ENCODE assay signal across 7 mouse cellular contexts in genomic region chr2:75959850-75960365, GRCm38 (mm10). TPM values are rescaled to one million over a fixed set of nuclear protein-coding genes. Genes with fewer than 3 reads are reported as not detected.
A peak's percentile ranks its signal among the peaks of the same experiment; 100 is the strongest.
DNase-seq lines count a peak whose midpoint lies in the region; ATAC-seq and TF ChIP-seq lines count a peak whose summit lies in the region.

No protein-coding gene starts in this region.

- TF ChIP-seq POLR2A in thymus, adult 2 months (IDR thresholded peaks at IDR 0.05; ENCODE audit: control insufficient read depth, extremely low read depth, insufficient read depth, low read length, poor library complexity): no peak

- H3K4me1 ChIP-seq in embryonic facial prominence, embryonic 10.5 days: peaks cover 47% of the 10 kb centered on the region
- peaks cover 7% of the 10 kb centered on the region for H3K4me1 ChIP-seq in thymus, adult 2 months (replicated peaks; ENCODE audit: control insufficient read depth, insufficient read depth, low read length)

- intact Hi-C loops in heart, postnatal 36 days (cut with DNase I): loop anchor here (2.0 kb wide), 1 partner anchor 21 kb away; the partner anchor contains the start of gene Ttc30b

- 11% methylated on average over 15 of the region's 15 CpGs for WGBS in embryonic facial prominence, embryonic 10.5 days
- WGBS in thymus, adult 2 months: 82% methylated on average over 15 of the region's 15 CpGs

- no peak for ATAC-seq in activated CD4-positive, CD25-positive, alpha-beta regulatory T cell, adult 4 months

- H3K36me3 ChIP-seq in embryonic facial prominence, embryonic 10.5 days (replicated peaks): no peaks in the 10 kb centered on the region
- H3K36me3 ChIP-seq in thymus, adult 2 months (ENCODE audit: control insufficient read depth, insufficient read depth, low read length): no peaks in the 10 kb centered on the region

- no peak for TF ChIP-seq CTCF in thymus, adult 2 months (IDR thresholded peaks at IDR 0.05; ENCODE audit: borderline replicate concordance, control insufficient read depth, extremely low read depth, insufficient read depth, low read length, poor library complexity)

- peak overlapping the region; percentile 41 for H3K4me3 ChIP-seq in embryonic facial prominence, embryonic 10.5 days
- no peak overlapping the region for H3K4me3 ChIP-seq in thymus, adult 2 months (ENCODE audit: control insufficient read depth, insufficient read depth, low read length)

- H3K27ac ChIP-seq in embryonic facial prominence, embryonic 10.5 days (replicated peaks): peak overlapping the region; percentile 78
- H3K27ac ChIP-seq in thymus, adult 2 months (ENCODE audit: control insufficient read depth, insufficient read depth, low read length): no peak overlapping the region

- peaks cover 18% of the 10 kb centered on the region; the same call in 1 of the 2 replicates for H3K27me3 ChIP-seq in embryonic facial prominence, embryonic 10.5 days (replicated peaks; ENCODE audit: low read depth, poor library complexity, severe bottlenecking)
- H3K27me3 ChIP-seq in thymus, adult 2 months (ENCODE audit: control insufficient read depth, insufficient read depth, low read length): no peaks in the 10 kb centered on the region

- peak; percentile 41 to 54 for DNase-seq in right cerebral cortex, postnatal 10 days (ENCODE audit: low spot score in 2 of 2)
- DNase-seq in right cerebral cortex, adult 2 months (ENCODE audit: low spot score in 2 of 2): no peak
- DNase-seq in embryonic facial prominence, embryonic 10.5 days (ENCODE audit: low spot score): peak; percentile 51
- DNase-seq in heart, postnatal 36 days: peak; percentile 32 to 35
- DNase-seq in lung, postnatal 4 days: peak; percentile 45 to 72
- no peak for DNase-seq in thymus, adult 2 months

- no peaks in the 10 kb centered on the region for H3K9me3 ChIP-seq in embryonic facial prominence, embryonic 10.5 days

RNA-seq across cellular contexts. Expression of gene Ttc30a2, which starts 18.1 kb away (rescaled TPM):
- 0.23 and 0.65 TPM in 2 replicates for polyA plus RNA-seq in embryonic facial prominence, embryonic 10.5 days (2016; fragmentation: Nextera tagmentation; extraction: Ambion mirVana)
- total RNA-seq in heart, postnatal 36 days (2021): 1 to 10 TPM; 2.2 to 2.8 TPM
- 0.19 and 0.24 TPM in 2 replicates for polyA plus RNA-seq in thymus, adult 2 months (2012; rRNA removed)
- polyA plus RNA-seq in activated CD4-positive, CD25-positive, alpha-beta regulatory T cell, adult 4 months (2017; shearing (Covaris generic)): not detected

RNA-seq across cellular contexts. Expression of gene Ttc30b, which starts 21.5 kb away (rescaled TPM):
- 6.2 and 7.0 TPM in 2 replicates for polyA plus RNA-seq in embryonic facial prominence, embryonic 10.5 days (2016; fragmentation: Nextera tagmentation; extraction: Ambion mirVana)
- 10 to 100 TPM; 16.2 to 20.1 TPM for total RNA-seq in heart, postnatal 36 days (2021)
- 3.9 and 4.4 TPM in 2 replicates for polyA plus RNA-seq in thymus, adult 2 months (2012; rRNA removed)
- 1 to 10 TPM in 1 of 2 experiments, under 1 TPM in 1; 0.52 to 1.5 TPM for polyA plus RNA-seq in activated CD4-positive, CD25-positive, alpha-beta regulatory T cell, adult 4 months (2017; shearing (Covaris generic))

RNA-seq across cellular contexts. Expression of gene Ttc30a1, which starts 21.9 kb away (rescaled TPM):
- polyA plus RNA-seq in embryonic facial prominence, embryonic 10.5 days (2016; fragmentation: Nextera tagmentation; extraction: Ambion mirVana): 11.5 and 11.7 TPM in 2 replicates
- 1 to 10 TPM; 2.9 to 3.9 TPM for total RNA-seq in heart, postnatal 36 days (2021)
- polyA plus RNA-seq in thymus, adult 2 months (2012; rRNA removed): 3.5 and 3.8 TPM in 2 replicates
- under 1 TPM; 0.93 to 0.99 TPM for polyA plus RNA-seq in activated CD4-positive, CD25-positive, alpha-beta regulatory T cell, adult 4 months (2017; shearing (Covaris generic))

Comparison
In these comparisons a context has a peak if more than half of its experiments do, and no peak if none do; other contexts are left out.
1. DNase-seq: peak in right cerebral cortex, postnatal 10 days (2 of 2), embryonic facial prominence, embryonic 10.5 days (single experiment), heart, postnatal 36 days (2 of 2) and lung, postnatal 4 days (2 of 2); none in right cerebral cortex, adult 2 months (0 of 2) and thymus, adult 2 months (single experiment).